Mouse (Mus musculus) lung, postnatal 0 days (tissue): ENCODE data around the gene Gnptab.

Experiments used
- CTCF ChIP-seq: IDR thresholded peaks from 2 replicates; pipeline ENCODE4 v1.5.1; 2016; ENCODE audit warnings: antibody characterized with exemption, mild to moderate bottlenecking
- EP300 ChIP-seq: IDR thresholded peaks from 2 replicates; pipeline ENCODE4 v1.6.1; 2016; ENCODE audit warnings: antibody characterized with exemption, mild to moderate bottlenecking, control low read depth

- no peak for TF ChIP-seq EP300
- no peak for TF ChIP-seq CTCF
These were observed 24.1 kb downstream of the Gnptab start for GRCm38 (mm10) chr10:88403021-88403420.
